Mouse (Mus musculus): ENCODE results near the gene Gm45713.
"Not testable (repeated sequence)": the region's sequence is repeated elsewhere in the genome, so short reads cannot be mapped to it uniquely, and the experiment has no call there.

Gm45713 gene

DNA sequence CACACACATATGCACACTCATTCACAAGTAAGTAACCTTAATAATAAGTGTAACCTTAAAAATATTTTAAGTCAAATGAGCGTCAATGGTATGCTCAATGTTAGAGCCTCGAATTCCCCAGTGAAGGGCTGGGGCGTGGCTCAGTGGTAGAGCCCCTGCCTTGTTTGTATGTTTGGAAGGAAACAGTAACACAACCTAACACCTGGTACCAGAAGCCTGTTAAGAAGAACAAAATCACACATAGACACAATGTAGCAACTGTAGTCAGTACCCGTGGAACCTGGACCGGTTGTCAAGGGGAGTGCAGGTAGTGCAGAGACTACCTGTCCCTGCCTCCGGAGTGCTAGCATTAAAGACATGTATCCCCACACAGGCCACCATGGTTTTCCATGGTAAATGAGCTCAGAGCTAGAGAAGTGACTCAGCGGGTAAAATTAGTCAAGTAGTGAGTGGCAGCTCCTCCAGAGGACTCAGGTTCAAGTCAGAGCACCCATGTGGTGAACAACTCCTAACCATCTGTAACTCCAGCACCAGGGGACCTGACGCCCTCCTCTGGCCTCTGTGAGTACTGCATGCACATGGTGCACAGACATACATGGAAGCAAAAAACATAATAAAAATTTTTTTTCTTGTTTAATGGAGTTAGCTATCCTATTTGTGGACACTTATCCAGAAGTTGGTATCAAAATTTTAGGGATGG is 37.3 kb downstream of the Gm45713 start:
- in situ Hi-C loops (cut with MboI, MseI): no loop called here

DNA sequence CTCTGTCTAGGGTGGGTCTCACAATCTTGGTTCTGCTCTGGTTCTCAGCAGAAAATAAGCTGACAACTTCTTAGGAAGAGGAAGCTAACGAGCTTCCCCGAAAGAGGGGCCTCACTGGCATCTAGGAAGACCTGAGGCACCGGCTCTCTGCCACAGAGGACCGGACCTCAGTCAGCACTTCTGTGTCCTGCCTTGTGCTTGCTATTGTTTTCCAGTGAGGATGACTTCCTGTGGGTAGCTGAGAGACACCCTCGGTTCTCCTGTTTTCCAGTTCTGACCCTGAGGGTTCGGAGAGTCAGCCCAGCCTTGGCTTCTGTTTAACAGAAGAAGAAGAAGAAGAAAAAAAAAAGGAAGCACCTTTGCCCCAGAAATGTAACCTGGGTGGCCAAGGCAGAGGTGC is 38.6 kb downstream of the Gm45713 start:
- in situ Hi-C loops (cut with MboI, MseI): no loop called here

DNA sequence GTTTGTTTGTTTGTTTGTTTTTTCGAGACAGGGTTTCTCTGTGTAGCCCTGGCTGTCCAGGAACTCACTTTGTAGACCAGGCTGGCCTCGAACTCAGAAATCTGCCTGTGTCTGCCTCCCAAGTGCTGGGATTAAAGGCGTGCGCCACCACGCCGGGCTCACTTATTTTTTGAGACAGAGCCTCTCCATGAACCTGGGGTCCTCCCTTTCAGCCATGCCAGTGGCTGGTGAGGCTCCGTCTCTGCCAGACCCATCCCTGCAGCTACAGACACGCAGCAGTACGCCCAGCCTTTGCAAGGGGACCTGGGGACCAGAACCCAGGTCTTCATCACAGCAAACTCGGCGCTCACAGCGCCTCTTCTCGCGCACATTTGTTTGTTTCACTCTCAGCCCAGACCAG is 40.1 kb downstream of the Gm45713 start:
- in situ Hi-C loops (cut with MboI, MseI): not testable (repeated sequence)

DNA sequence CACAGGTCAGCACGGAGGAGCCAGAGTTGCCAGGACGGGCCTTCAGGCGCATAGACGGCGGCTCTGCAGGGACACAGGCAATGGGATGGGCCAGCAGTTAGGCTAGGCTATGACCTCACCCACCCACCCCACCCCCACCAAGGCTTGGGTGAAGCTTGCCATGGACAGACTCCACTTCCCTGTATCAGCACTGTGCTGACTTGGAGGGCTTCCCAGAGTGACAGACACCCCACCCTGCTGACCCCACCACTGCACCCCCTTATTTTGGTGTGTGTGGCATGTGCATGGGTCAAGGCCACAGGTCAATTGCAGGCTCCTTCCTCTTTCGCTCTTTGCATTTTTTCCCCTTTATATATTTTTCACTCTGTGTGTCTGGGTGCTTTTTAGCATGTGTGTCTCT is 40.7 kb downstream of the Gm45713 start:
- in situ Hi-C loops (cut with MboI, MseI): no loop called here

DNA sequence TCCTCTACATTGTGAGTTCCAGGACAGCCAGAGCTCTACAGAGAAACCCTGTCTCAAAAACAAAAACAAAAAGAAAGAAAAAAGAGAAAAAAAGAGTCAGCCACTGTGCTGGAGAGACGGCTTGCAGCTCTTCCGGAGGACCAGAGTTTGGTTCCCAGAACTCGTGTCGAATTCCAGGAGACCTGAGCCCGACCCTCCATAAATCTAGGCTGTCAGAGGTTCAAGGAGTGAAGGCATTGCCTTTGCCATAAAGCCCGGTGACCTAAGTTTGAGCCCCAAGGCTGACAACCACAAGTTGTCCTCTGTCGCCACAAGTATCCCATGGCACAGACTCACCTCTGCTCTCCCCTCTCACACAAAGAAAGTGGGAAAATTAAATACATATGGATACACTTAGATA is 41.9 kb downstream of the Gm45713 start:
- in situ Hi-C loops (cut with MboI, MseI): no loop called here

DNA sequence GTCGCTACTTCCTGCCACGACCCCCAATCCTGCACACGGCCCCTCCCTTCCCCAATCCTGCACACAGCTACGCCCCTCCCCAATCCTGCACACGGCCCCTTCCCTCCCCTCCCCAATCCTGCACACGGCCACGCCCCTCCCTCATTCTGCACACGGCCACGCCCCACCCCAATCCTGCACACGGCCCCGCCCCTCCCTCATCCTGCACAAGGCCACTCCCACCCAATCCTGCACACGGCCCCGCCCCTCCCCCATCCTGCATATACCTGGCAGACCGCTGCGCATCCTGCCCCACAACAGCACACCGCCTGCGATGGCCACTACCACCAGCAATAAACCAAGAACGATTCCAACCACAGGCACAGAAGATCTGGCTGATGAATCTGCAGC is 42.5 kb downstream of the Gm45713 start:
- in situ Hi-C loops (cut with MboI, MseI): no loop called here

DNA sequence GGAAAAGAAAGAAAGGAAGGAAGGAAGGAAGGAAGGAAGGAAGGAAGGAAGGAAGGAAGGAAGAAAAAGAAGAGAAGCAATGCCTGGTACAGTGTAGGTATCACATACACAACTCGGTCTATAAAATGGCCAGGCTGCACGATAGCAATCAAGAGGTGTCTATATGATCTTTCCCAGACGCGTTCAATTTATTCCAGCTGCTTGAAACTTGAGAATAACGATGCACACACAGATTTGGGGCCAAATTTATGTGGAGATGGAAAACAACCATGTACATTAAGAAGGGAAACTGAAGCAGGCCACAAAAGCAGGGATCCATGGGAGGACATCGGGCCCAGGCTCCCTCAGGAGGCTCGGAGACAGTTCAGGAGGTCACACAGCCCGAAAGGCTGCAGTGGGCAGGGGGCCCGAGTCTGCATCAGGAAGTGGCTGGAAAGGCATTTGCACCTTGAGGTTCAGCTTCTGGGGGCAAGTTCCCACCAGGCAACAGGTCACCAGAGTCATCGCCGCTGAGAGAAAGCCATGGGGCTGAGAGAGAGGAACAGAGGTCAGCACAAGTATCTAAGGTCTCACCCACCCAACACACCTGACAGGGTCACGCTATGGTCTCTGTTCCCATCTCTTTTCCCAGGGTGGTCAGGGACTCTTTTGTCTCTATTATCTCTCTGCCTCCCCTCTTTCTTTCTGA is 43.1 kb downstream of the Gm45713 start:
- in situ Hi-C loops (cut with MboI, MseI): no loop called here

DNA sequence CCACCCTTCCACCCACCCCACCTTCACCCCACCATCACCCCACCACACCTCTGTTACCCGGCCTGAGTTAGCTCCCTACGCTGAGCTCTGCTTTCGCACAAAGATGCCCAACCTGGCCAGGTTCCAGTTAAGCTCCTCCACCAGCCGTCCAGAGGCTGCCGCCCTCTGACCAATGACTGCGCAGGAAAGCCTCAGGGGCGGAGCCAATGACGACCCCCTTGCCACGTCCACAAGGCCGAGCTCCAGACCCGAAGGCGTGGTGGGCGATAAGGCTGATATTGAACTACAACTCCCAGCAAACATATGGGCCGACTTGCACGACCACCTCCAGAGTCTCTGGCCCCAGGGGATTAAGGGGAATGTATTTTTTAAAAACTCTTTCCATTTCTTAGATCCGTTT is 44.0 kb downstream of the Gm45713 start, which contains the start of gene Rcn3:
TSS of gene Rcn3 (minus strand) at position 174 of the 400 bp plus-strand sequence.
- in situ Hi-C loops (cut with MboI, MseI): no loop called here

DNA sequence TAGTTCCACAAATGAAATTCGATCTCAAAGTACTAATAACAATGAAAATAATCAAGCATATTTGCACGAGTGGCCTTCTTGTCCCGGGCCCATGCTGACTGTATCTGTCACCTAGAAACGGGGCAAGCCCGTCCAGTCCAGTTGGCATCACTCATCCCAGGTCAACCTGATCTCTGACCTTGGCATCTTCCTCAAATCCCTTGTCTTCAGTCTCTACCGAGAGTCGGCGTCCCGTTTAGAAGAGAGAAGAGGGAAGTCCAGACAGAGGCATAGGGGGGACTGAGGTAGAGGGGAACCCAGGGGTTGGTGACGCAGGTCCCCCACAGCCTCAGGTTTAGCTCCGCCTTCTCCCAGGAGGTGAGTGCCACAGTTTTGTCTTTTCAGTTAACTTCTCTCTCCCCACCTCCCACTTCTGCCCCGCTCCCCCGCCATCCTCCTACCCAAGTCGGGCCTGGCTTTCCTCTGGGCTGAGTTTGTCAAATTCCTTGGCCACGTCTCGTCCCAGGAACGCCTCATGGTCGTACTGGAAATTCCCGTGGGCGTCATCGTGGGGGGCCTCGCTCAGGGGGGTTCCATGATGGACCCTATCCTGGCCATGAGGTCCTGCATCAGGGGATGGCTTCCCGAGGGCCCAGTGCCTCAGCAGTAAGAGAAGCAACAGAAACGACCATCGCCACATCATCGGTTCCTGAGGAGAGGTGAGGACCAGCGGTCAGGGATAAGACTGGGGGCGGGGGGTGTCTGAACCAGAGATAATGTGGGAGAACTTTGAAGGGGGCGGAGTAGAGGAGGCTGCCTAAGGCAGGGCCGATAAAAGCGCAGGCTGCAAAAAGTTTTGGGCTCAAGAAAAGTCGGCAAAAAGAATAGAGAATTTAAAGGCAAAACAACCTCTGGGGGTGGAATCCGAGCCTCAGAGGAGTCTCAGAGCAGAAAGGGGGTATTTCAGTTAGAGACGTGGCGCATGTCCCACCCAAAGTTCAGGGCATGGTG is 44.7 kb downstream of the Gm45713 start:
- in situ Hi-C loops (cut with MboI, MseI): no loop called here

DNA sequence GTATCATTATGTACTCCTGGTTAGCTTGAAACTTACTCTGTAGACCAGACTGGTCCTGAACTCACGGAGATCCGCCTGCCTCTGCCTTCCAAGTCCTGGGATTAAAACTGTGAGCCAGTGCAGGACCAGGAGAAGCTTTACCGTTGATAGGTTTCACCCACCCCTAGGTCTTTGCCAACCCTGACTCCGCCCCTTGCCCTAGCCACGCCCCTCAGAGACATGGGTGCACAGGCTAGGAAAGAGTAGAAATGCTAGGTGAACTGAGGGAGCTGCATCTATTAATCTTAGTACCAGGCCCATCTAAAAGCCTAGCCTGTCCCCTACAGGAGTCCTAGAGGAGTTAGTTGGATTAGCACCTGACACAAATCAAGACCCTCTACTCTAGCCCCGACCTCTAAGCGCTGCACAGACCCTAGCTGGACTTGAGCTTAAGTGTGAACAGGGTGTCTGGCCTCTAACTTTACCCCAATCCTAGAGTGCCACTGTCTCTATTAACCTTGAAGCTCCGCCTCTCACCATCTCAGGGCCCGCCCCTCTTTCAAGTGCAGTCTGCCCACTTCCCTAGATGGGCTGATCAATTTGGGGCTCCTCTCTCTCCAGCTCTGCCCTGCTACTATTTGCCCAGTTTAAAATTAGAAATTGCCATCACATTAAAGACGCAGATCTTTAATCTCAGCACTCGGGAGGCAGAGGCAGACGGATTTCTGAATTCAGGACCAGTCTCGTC is 45.6 kb downstream of the Gm45713 start:
- in situ Hi-C loops (cut with MboI, MseI): no loop called here

DNA sequence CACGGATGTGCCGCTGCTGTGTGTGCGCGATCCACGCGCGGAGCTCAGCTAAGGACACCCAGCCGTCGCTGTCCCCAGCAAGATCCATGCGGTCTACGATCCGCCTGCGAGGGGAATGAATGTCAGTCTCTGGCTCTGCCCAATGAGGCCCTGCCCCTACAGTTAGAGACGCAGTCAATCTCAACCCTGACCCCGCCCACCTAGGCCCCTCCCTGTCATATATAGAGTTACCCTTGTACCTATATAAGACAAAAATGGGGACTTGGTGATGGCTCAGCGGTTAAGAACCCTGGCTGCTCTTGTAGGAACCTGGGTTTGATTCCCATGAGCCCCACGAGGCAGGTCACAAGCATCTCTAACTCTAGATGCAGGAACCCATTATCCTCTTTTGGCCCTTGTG is 47.4 kb downstream of the Gm45713 start:
- in situ Hi-C loops (cut with MboI, MseI): no loop called here

DNA sequence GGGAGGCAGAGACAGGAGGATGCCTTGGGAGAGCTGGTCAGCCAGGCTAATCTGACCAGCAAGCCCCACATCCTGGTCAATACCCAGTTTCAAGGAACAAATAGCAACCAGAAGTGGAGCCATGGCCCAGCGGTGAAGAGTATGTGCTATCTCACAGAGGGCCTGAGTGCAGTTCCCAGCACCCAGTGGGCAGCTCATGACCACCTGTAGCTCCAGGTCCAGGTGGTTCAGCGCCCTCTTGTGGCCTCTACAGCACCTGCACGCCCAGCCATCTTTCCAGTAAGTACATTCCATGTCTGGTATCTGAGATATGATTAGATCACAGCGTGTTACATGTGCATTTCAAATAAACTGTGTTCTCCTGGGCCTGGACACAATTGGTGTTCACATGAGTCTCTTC is 49.9 kb downstream of the Gm45713 start:
- in situ Hi-C loops (cut with MboI, MseI): no loop called here

DNA sequence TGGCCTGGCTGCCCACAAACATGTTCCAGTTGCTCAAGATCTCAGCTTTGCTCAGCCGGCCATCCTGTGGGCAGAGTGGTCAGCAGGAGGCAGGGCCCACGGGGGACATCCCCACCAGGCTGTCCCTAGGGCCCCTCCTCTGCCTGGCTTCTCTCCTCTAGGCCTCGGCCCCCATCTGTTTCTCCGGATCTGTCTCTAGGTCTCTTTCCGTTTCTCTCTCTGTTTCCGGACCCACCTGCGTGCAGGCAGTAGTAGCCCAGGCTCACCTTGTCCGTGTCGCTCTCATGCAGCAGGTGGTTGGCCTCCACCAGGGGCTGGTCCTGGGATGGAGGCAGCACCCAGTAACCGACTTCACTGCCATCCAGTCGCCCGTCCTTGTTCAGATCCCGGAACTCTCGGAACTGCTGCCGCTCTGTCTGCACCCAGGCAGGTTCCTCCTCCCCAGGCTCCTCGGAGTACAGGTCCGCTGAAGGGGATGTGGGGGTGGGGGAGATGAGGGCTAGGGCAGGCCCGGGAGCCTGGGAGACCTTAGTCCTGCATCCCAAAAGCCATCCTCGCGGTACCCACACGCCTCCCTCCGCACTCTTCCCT is 52.6 kb downstream of the Gm45713 start:
- in situ Hi-C loops (cut with MboI, MseI): no loop called here

DNA sequence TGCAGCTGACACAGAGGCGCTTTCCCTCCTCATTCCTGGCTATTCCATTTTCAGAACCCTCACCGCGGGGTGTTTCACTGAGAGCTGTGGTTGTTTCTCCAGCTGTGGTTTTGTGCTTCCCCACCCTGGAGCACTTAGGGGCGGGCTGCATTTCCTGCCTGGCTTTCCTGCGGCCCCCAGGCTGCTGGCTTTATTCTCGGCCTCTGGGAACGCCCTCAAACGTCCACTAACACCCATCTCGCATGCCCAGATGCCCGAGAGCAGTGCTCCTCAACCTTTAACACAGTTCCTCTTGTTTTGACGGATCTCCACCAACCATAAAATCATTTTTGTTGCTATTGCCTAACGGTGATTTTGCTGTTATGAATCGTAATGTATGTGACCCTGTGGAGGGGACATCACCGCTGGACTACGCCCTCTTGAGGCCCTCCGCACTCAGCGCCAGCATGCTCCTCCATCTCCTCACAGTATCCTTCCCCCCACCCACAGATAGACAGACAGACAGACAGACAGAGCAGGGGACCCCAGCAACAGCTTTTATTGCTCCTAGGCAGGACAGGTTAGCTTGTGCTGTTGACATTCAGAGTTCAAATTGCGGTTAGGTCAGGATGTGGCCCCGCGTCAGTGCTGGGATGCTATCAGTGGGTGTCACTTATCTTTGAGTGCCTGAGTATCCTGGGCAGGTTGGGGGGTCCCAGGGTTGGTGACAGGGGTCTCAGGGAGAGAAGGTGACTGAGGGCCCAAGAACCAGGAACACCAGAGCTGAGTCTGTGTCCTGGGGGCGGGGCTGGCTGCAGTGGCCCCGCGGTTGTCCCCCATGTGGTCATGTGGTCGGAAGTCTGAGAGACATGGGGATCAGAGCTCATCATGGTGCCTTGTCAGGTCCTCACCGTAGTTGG is 53.4 kb downstream of the Gm45713 start:
- in situ Hi-C loops (cut with MboI, MseI): no loop called here

DNA sequence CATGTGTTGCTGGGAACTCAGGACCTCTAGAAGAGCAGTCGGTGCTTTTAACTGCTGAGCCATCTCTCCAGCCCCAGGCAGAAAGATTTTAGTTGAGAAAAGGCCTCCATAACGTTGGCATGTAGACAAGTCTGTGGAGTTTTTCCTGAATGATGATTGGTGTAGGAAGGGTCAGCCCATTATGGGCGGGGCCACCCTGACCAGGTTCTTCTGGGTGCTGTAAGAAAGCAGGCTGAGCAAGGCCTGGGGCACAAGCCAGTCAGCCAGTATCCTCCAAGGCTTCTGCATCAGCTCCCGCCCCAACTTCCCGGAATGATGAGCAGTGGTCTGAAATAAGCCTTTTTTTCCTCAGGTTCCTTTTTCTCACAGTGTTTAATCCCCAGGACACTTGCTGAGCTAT is 55.0 kb downstream of the Gm45713 start:
- in situ Hi-C loops (cut with MboI, MseI): no loop called here

DNA sequence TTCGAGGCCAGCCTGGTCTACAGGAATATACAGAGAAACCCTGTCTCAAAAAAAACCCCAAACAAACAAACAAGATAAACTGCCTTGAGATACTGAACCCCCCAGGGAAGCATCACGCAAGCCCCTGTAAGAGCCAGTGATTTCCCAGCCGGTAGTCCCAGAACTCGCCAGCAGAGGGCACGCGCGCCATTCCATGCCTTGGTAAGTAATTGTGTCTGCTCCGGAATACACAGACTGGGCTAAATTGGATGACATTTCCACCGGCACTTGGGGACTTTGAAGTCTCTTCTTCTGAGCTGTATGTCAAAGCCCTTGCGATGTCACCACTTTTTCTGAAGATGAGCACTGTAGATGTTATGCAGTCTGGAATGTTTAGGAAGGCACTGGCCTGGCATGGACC is 56.2 kb downstream of the Gm45713 start:
- in situ Hi-C loops (cut with MboI, MseI): no loop called here

DNA sequence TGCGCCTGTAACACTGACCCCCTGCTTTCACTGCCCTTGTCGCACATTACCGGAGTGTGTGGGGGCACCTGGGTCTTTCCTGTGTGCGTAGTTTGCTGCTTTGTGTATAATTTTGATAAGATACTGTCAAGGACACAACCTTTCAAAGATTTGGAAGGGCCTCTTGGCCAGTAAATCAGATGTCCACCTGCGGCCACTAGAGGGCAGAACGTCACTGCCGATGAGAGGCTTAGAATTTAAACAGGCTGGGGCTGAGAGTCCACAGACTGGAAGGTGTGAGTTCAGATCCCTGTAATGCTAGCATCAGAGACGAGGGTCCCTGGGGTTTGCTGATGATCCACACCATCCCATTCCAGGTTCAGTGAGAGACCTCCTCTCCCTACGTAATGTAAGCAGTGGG is 57.5 kb downstream of the Gm45713 start:
- in situ Hi-C loops (cut with MboI, MseI): no loop called here

DNA sequence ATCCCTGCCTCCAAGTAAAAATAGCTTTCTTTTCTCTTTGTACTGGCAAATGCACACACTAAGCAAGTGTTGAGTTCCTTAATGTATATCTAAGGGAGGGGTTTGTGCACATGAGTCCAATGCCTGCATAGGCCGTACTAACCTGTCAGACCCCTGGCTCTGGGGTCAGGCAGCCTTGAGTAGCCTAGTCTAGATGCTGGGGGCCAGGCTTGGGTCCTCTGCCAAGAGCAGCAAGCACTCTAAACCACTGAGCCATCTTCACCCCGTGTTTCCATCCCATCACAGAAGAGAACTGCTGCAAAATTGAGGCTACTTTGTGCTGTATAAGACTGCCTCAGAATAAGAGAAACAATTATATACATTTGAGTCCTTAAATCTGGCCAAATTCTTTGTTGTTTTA is 58.2 kb downstream of the Gm45713 start:
- in situ Hi-C loops (cut with MboI, MseI): no loop called here

DNA sequence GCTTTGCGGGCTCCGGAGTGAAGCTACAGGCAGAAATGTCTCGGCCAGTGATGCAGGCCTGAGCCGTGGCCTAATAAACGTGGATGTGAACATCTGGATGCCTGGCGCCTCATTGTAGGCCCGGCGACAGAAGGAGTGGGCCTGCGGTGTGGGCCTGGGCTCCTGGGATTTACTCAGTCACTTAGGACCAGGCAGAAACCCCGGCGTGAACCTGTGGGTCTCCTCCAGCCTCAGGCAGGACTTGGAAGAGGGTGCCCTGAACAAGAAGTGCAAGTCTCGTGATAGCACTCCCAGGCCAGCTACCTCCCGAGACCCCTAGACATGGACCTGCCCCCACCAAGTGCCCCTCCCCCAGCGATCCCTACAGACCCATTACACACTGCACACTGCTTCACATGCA is 58.7 kb downstream of the Gm45713 start:
- in situ Hi-C loops (cut with MboI, MseI): no loop called here

DNA sequence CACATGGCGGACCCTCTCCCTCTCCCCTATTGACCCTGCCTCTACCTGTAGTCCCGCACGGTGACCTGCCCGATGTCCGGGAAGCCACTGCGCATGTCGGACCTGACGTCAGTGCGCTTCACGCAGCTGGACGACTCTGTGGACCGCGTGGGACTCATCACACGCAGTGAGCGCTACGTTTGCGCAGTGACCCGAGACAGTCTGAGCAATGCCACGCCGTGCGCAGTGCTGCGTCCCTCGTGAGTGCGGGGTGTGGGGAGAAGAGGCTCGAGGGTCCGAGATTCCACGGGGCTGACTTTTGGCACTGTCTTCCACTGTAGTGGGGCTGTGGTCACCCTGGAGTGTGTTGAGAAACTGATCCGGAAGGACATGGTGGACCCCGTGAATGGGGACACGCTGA is 59.5 kb downstream of the Gm45713 start:
- in situ Hi-C loops (cut with MboI, MseI): no loop called here

Measured in T-helper 2 cell (primary cell).